Mouse (Mus musculus) cortical plate, adult 2 months (tissue): ENCODE measurements around the gene Plp2. TPM values are rescaled to one million over a fixed set of nuclear protein-coding genes. Genes with fewer than 3 reads are reported as not detected.

Experiments
- H3K27ac ChIP-seq: fragments of 200-500 bp; 2 replicates; pipeline ENCODE4 v1.5.1; 2012; ENCODE audit warnings: low read length, control low read depth, inconsistent platforms; ENCODE audit not compliant: insufficient read depth
- H3K4me1 ChIP-seq: fragments of 200-500 bp; 2 replicates; pipeline ENCODE4 v1.6.1; 2011; ENCODE audit warnings: low read length; ENCODE audit not compliant: control insufficient read depth, insufficient read depth
- H3K4me3 ChIP-seq: fragments of 200-500 bp; 2 replicates; pipeline ENCODE4 v1.5.1; 2011; ENCODE audit warnings: mild to moderate bottlenecking, low read length, control low read depth; ENCODE audit not compliant: insufficient read depth
- CTCF ChIP-seq: fragments of 200-500 bp; IDR thresholded peaks from 2 replicates; pipeline ENCODE4 v1.5.1; 2011; ENCODE audit warnings: mild to moderate bottlenecking, control low read depth, low read length; ENCODE audit not compliant: insufficient read depth; ENCODE audit errors: extremely low read depth
- POLR2A ChIP-seq: fragments of 200-500 bp; IDR thresholded peaks from 2 replicates; pipeline ENCODE4 v1.6.1; 2011; ENCODE audit warnings: mild to moderate bottlenecking, low read length, control low read depth; ENCODE audit not compliant: insufficient read depth; ENCODE audit errors: extremely low read depth
- polyA plus RNA-seq: library from polyadenylated mRNA; depleted of rRNA; stranded (reverse); fragments of >200 nt; gene quantifications from 2 replicates; pipeline ENCODE4 v1.2.3, GENCODE M21; 2012

Plp2 gene
- polyA plus RNA-seq, 1 experiment = 14.5 TPM

DNA sequence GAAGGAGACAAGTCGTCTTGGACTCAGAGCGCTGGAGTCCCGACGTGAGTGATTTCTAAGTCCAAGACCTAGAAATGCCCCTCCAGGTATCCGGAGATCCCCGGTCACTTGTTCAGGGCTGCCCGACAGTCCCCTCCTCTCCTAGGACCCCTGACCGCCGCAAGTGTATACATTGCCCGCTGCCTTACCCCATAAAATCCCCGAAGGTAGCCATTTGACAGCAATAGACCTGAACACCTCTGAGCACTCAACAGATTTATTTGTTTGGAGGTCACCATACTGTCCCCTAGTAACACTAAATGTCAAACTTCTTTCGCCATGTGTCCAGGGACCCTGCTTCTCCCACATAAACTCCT is 8.8 kb upstream of the Plp2 start:
- TF ChIP-seq POLR2A = no peak
- no peak for TF ChIP-seq CTCF
- no peak overlapping the region for H3K4me3 ChIP-seq
- no peak overlapping the region for H3K27ac ChIP-seq
- no peaks in the 10 kb centered on the region for H3K4me1 ChIP-seq

DNA sequence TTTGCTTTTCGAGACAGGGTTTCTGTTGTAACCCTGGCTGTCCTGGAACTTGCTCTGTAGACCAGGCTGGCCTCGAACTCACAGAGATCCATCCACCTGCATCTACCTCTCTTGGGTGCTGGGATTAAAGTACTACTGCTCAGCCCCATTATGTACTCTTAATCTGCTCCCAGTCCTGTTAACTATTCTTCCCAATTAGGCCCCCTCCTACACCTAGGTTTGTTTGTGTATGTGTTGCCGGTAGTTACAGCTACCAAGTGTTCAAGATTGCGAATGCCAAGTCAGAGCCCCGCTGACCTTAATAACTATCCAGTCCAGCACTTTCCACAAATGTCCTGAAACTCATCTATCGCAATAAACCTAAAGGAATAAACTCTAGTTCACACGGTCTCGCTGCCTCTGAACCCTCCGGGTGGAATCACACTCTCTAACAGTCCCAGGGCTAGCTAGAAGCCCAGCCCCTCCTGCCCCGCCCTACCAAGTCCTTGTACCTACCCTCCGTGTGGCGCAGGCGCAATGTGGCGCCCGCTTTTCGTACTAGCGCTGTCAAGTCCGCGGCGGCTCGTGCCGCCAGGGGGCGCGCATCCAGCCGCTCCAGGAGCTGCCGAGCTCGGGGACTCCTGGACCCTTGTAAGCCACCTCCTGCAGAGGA is 8.3 kb upstream of the Plp2 start:
- TF ChIP-seq POLR2A (no peak), CTCF (peak; percentile 13; the same call in 1 of the 2 replicates)
- H3K4me3 ChIP-seq = no peak overlapping the region
- H3K27ac ChIP-seq = no peak overlapping the region
- no peaks in the 10 kb centered on the region for H3K4me1 ChIP-seq

DNA sequence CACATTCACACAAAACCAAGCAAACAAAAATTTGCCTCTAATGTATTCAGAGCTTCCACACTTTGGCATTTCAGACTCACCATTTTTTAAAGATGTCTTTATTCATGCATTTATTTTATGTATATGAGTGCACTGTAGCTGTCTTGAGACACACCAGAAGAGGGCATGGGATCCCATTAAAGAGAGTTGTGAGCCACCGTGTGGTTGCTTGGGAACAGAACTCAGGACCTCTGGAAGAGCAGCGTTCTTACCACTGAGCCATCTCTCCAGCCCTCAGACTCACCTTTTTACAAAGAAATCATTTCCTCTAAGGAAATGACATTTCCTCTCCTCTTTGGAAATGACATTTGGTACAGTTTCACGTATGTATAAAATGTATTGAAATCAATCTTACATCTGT is 7.8 kb upstream of the Plp2 start:
- Histone ChIP-seq H3K27ac (no peak overlapping the region), H3K4me3 (no peak overlapping the region), H3K4me1 (no peaks in the 10 kb centered on the region)
- no peak for TF ChIP-seq POLR2A
- 0 out of 2 replicates have a peak, but pooled peaks have one; percentile 12 for TF ChIP-seq CTCF

DNA sequence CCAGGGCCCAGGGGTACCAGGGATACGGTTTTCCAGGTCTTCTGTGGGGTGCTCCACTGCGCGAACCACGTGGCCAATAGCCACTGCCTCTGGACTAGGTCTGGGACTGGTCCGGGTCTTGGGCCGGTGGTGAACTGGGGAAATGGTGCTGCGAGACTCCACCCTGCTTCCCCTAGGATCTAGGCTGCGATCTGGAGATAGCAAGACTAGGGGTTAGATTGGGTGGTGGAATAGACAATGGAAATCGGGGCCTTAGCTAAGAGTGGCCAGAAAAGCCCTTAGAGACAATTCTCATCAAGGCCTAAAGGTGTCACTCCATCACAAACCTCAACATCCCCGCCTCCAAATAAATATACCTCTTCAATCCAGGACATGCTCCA is 3.8 kb upstream of the Plp2 start:
- Histone ChIP-seq H3K27ac (no peak overlapping the region), H3K4me3 (peak overlapping the region; percentile 47), H3K4me1 (no peaks in the 10 kb centered on the region)
- TF ChIP-seq CTCF = no peak
- TF ChIP-seq POLR2A = no peak

DNA sequence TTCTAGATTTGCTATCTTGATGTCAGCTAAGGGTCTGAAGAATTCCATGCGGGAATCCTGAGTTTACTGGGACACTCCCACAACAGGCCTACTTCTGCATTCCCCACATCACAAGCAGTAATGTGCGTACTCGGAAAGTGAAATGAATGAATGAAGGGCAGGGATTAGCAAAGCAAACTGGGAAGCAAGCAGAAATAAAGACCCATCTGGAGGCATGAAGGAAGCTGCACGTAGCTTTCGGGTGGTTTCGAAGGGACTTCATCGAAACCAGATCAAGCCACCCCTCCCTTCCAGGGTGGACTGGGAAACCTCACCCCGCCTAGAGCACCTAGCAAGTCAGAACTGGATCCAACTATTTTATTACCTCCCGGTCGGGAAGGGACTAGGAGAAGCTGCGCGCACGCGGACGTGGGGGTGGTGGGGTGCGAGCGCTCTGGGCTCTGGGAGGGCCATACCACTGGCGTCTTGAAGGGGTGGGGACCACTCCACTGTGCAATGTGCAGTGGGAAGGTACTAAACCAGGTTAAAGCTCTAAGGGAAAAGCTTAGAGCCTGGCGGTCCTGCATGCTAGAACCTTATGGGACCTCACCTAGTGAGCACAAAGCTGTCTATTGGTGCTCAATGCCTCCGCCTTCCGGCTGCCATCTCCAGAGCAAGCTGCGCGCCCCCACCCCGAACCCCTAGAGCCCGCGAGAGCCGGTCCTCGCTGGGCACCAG is 3.3 kb upstream of the Plp2 start:
- no peak for TF ChIP-seq CTCF
- no peak for TF ChIP-seq POLR2A
- no peaks in the 10 kb centered on the region for H3K4me1 ChIP-seq

DNA sequence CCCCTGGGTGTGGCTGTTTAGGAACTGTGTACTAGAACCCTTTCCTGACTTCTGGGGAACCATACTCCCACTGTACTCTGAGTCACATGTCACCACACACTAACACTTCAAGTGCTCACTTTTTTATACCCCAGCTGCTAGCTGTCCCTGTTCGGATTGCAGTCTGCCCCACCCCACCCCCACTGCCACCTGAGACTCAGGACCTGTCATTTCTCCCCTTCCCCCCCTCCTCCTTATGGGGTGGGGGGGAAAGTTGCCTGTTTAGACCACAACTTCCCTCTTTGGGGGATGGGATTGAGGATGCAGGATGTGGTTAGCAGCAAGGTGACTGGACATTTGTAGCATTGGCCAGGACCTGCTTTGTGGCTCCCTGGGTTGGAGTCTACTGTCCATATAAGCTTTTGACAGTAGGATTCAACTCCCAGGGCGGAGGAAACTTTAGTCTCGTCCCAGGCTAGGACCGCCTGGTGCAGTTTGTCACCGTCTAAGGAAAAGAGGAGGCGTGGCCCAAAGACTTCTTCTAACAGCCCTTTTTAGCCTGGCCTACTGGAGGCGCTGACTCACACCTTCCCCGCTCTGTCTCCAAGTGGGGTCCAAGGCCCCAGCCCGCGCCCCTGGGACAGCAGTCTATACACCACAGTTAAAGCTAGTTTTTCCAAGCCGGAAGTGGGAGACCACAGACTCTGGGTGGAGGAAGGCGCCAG is 2.5 kb upstream of the Plp2 start:
- TF ChIP-seq POLR2A = no peak
- TF ChIP-seq CTCF = no peak
- H3K4me3 ChIP-seq = no peak overlapping the region; the same call in 1 of the 2 replicates
- no peak overlapping the region for H3K27ac ChIP-seq
- H3K4me1 ChIP-seq = no peaks in the 10 kb centered on the region

More for the DNA sequence above, 3.3 kb upstream of the Plp2 start:
- Histone ChIP-seq H3K4me3 (peak overlapping the region; percentile 47), H3K27ac (no peak overlapping the region)

DNA sequence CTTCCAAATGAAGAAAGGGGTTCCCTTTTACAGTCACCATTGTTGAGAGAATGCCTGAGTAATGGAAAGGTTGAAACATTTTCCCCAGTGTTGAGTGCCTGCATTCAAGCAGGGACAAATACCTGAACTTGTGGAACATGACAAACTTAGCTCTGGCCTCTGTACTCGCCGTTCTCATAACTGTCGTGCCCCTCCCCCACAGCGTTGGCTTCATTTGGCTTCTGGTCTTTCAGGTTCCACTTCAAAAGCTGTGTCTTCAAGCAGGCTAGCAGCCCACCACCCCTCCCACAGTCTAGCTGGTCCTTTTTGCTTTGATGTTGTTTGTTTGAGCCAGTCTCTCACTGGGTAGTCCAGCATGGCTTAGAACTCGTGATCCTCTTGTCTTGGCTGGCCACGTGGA is 1.5 kb upstream of the Plp2 start:
- Histone ChIP-seq H3K27ac (no peak overlapping the region), H3K4me1 (no peaks in the 10 kb centered on the region), H3K4me3 (no peak overlapping the region)
- no peak for TF ChIP-seq POLR2A
- no peak for TF ChIP-seq CTCF

DNA sequence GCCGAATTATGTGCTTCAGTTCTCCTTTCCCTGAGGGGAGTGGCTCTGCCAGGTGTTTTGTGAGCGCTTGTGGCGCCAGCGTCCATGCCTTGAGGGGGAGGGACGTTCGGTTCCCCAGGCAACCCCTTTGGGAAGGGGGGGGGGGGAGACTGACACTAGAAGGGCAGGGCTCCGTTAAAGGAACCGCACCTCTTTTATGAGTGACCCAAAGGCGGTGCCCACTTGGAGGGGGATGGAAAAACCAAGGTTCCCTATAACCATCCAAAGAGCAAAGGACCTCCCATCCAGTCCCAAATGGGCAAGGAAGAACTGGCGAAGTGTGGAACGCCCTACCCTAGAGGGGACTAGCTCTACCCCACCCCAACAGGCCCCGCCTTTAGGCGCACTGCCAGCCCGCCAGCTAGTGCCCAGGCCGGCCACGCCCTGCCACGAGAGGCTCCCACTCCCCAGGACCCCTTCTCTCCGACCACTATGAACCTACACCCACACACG is 754 bp downstream of the Plp2 start:
- Histone ChIP-seq H3K4me3 (peak overlapping the region; percentile 61), H3K27ac (0 out of 2 replicates have a peak overlapping the region, but pooled peaks have one; percentile 36), H3K4me1 (no peaks in the 10 kb centered on the region)
- no peak for TF ChIP-seq CTCF
- TF ChIP-seq POLR2A = no peak

DNA sequence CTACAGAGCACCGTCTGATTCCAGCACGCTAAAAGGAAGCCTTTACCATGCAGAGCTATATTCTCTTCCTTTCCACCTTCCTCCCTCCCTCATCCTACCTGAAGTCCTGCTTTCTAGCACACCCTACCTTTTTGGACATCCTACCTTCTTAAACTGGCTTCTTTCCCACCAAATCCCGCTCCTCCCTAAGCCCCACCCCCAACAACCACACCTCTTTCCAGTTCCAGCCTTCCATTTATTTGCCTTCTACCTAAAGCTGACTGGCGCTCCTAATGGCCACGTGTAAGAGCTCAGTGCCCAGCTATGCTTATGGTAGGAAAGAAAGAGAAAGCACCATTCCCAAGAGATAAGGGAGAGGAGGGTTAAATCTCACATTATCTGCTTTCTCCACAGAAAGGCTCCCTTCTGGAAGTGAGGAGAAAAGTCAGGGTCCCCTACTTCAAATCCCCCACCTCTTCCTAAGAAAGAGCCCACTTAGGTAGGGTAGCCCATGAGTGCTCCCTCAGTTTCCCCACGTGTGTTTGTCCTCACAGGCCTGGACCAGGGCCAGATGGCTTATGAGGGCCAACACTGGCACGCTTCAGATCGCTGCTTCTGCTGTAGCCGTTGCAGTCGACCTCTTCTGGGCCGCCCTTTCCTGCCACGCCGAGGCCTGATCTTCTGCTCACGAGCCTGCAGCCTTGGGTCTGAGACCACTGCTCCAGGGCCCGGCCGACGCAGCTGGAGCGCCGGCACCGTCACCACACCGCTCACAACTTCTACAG is 5.3 kb downstream of the Plp2 start:
- Histone ChIP-seq H3K4me1 (no peaks in the 10 kb centered on the region), H3K27ac (no peak overlapping the region), H3K4me3 (no peak overlapping the region)
- TF ChIP-seq CTCF = no peak
- no peak for TF ChIP-seq POLR2A
